Mouse (Mus musculus) bone marrow, adult 2 months (tissue): Measurements from ENCODE around the gene Atg4a-ps.
"Not testable (repeated sequence)": the region's sequence is repeated elsewhere in the genome, so short reads cannot be mapped to it uniquely, and the experiment has no call there.

Source experiments
- CTCF ChIP-seq: fragments of 200-500 bp; IDR thresholded peaks from 2 replicates; pipeline ENCODE4 v1.5.1; 2011; ENCODE audit warnings: low read length, control low read depth; ENCODE audit not compliant: control insufficient read depth, insufficient read depth
- POLR2A ChIP-seq: fragments of 200-500 bp; IDR thresholded peaks from 2 replicates; pipeline ENCODE4 v1.6.1; 2011; ENCODE audit warnings: low read depth, mild to moderate bottlenecking, control low read depth, low read length, borderline replicate concordance; ENCODE audit not compliant: control insufficient read depth

DNA sequence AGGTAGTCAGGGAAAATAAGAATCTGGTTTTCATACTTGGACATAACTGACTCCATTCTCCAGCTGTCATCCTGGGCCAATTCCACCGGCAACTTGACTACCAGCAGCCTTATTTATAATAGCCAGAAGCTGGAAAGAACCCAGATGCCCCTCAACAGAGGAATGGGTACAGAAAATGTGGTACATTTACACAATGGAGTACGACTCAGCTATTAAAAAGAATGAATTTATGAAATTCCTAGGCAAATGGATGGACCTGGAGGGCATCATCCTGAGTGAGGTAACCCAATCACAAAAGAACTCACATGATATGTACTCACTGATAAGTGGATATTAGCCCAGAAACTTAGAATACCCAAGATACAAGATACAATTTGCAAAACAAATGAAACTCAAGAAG is at the start of gene Atg4a-ps:
- not testable (repeated sequence) for TF ChIP-seq POLR2A, CTCF
